Mouse (Mus musculus) limb, embryonic 13.5 days (tissue): Measurements from ENCODE around the gene Slc26a1. TPM values are rescaled to one million over a fixed set of nuclear protein-coding genes. Genes with fewer than 3 reads are reported as not detected.

Source experiments
- ATAC-seq: fragments of 200-750 bp; cut with Nextera tagmentation; 2 replicates; pipeline ENCODE4 v1.8.0; 2017; ENCODE audit warnings: low read depth, moderate number of reproducible peaks, moderate TSS enrichment; ENCODE audit not compliant: low FRiP score
- H3K27ac ChIP-seq: fragments of 300-500 bp; sonication (generic); 2 replicates; pipeline ENCODE4 v1.5.1; 2015; ENCODE audit warnings: inconsistent platforms, mild to moderate bottlenecking, moderate library complexity
- H3K27me3 ChIP-seq: fragments of 300-500 bp; sonication (generic); 2 replicates; pipeline ENCODE4 v1.6.1; 2015; ENCODE audit warnings: mild to moderate bottlenecking, inconsistent platforms
- H3K36me3 ChIP-seq: fragments of 300-500 bp; sonication (generic); 2 replicates; pipeline ENCODE4 v1.6.1; 2015; ENCODE audit warnings: inconsistent platforms, mild to moderate bottlenecking, moderate library complexity
- H3K4me1 ChIP-seq: fragments of 300-500 bp; sonication (generic); 2 replicates; pipeline ENCODE4 v1.6.1; 2015; ENCODE audit warnings: inconsistent platforms
- H3K4me2 ChIP-seq: fragments of 300-500 bp; sonication (generic); replicated peaks from 2 replicates; pipeline ENCODE4 v1.6.1; 2015; ENCODE audit warnings: inconsistent platforms, mild to moderate bottlenecking, moderate library complexity
- H3K4me3 ChIP-seq: fragments of 300-500 bp; sonication (generic); 2 replicates; pipeline ENCODE4 v1.5.1; 2015; ENCODE audit warnings: moderate library complexity, mild to moderate bottlenecking, inconsistent platforms
- H3K9ac ChIP-seq: fragments of 300-500 bp; sonication (generic); 2 replicates; pipeline ENCODE4 v1.6.1; 2015; ENCODE audit warnings: mild to moderate bottlenecking, inconsistent platforms
- H3K9me3 ChIP-seq: fragments of 300-500 bp; sonication (generic); 2 replicates; pipeline ENCODE4 v1.6.1; 2016; ENCODE audit warnings: inconsistent platforms
- WGBS: fragments of 180-500 bp; shearing (Covaris S2); methylation state at CpG from one replicate; pipeline ENCODE4 v1.1.7; 2015; 5-methylcytosine and 5-hydroxymethylcytosine counted together
- polyA plus RNA-seq: library from polyadenylated mRNA; unstranded; fragments of >200 nt; fragmentation: Nextera tagmentation; extraction: Ambion mirVana; gene quantifications from 2 replicates; pipeline ENCODE4 v1.2.1, GENCODE M21; 2015

Gene Slc26a1
- polyA plus RNA-seq, result 1.5 and 1.8 TPM in 2 replicates

DNA sequence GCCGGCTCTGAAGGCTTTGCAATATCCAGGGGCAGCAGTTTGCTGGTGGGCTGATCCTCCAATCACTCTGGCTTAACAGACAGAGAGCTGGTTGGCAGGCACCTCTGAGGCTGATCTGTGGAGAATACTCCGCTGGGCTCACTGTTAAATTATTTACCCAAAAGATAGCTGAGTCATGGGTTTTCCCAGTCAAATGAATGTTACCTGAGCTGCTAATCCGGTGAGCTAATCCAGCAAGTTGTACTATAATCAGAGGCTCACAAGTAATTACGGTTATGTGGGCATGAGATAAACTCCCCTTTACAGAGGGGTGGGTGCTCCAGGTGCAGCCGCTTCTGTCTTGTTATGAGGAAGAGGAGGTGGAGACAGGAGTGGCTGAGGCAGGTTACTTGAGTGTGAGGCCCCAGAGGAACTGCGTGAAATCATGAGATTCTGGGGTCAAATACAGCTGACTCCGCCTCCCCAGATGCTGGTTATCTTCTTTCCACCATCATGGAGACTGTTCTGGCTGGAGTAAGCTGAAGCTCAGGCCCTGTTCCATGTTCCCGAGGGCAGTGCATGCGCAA lies at the start of gene Slc26a1:
Slc26a1 (minus strand) TSS at position 319 of the 566 bp plus-strand sequence.
- no peaks in the 10 kb centered on the region for H3K9me3 ChIP-seq
- H3K27me3 ChIP-seq, result no peaks in the 10 kb centered on the region
- no peak within 1 kb of the TSS for H3K27ac ChIP-seq
- H3K36me3 ChIP-seq, result peaks cover 26% of the 10 kb centered on the region
- WGBS, result 77% methylated on average over 9 of the region's 9 CpGs
- peaks cover 24% of the 10 kb centered on the region for H3K4me1 ChIP-seq
- H3K9ac ChIP-seq, result no peak within 1 kb of the TSS
- no peak for ATAC-seq
- no peak within 1 kb of the TSS for H3K4me2 ChIP-seq
- no peak within 1 kb of the TSS for H3K4me3 ChIP-seq

- WGBS, result 66% methylated on average over 2 of the region's 2 CpGs
- no peaks in the 10 kb centered on the region for H3K27me3 ChIP-seq
- no peaks in the 10 kb centered on the region for H3K9me3 ChIP-seq
- ATAC-seq, result no peak
- H3K9ac ChIP-seq, result no peak overlapping the region
- H3K27ac ChIP-seq, result no peak overlapping the region
- no peak overlapping the region for H3K4me2 ChIP-seq
- H3K36me3 ChIP-seq, result no peaks in the 10 kb centered on the region
- H3K4me3 ChIP-seq, result no peak overlapping the region
- peaks cover 20% of the 10 kb centered on the region; the same call in 1 of the 2 replicates for H3K4me1 ChIP-seq
These were observed 48.6 kb upstream of the Slc26a1 start for GRCm38 (mm10) chr5:108724006-108724405.

- no peaks in the 10 kb centered on the region for H3K27me3 ChIP-seq
- ATAC-seq, result no peak
- H3K9me3 ChIP-seq, result no peaks in the 10 kb centered on the region
- H3K4me3 ChIP-seq, result no peak overlapping the region
- no peak overlapping the region for H3K9ac ChIP-seq
- H3K36me3 ChIP-seq, result no peaks in the 10 kb centered on the region
- no peak overlapping the region for H3K27ac ChIP-seq
- 64% methylated on average over 7 of the region's 7 CpGs for WGBS
- H3K4me1 ChIP-seq, result peaks cover 45% of the 10 kb centered on the region
- no peak overlapping the region for H3K4me2 ChIP-seq
These were observed 44.4 kb upstream of the Slc26a1 start for GRCm38 (mm10) chr5:108719761-108720160.

DNA sequence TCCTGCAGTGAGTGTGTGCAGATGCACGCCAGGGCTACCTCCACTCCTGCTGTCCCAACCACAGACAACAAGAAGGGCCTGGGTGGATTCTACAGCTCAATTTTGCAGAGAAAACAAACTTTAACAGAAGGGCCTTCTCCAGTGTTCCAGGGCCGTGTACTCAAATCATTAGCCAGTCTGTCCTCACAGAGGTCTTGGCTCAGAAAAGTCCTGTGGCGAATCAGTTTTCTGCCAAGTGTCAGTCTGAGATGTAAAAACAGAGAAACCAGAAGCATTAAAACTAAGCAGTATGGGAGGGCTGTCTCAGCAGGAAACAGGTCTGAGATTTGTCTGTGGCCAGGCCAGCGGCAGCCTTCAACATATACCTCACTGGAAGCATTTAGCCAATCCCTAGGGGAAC lies 42.7 kb upstream of the Slc26a1 start:
- H3K4me2 ChIP-seq, result no peak overlapping the region
- no peaks in the 10 kb centered on the region for H3K9me3 ChIP-seq
- H3K9ac ChIP-seq, result no peak overlapping the region
- peak overlapping the region; percentile 70; the same call in 1 of the 2 replicates for H3K27ac ChIP-seq
- H3K36me3 ChIP-seq, result no peaks in the 10 kb centered on the region
- no peak for ATAC-seq
- no peaks in the 10 kb centered on the region for H3K27me3 ChIP-seq
- H3K4me3 ChIP-seq, result no peak overlapping the region
- WGBS, result 36% methylated on average over 4 of the region's 4 CpGs
- peaks cover 48% of the 10 kb centered on the region for H3K4me1 ChIP-seq

DNA sequence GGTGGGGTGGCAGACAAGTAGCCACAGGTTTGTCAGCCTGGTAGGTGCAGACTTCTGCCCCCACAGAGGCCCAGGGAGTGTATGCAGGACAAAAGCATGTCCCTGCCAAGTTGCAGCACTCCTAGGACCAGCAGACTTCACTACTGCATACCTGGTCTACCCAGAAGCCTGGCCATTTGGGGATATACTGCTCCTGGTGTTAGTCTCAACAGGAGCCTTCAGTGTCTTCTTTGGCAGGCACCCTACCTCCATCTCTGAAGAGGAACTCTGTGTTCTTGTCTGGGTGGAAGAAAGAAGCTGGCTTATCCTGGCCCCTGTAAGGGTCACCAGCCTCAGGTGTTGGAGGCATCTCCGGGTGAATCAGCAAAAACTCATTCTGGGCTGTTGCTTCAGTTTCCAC lies 40.6 kb upstream of the Slc26a1 start:
- no peak overlapping the region for H3K27ac ChIP-seq
- H3K4me3 ChIP-seq, result no peak overlapping the region
- H3K4me2 ChIP-seq, result no peak overlapping the region
- no peaks in the 10 kb centered on the region for H3K27me3 ChIP-seq
- H3K9me3 ChIP-seq, result no peaks in the 10 kb centered on the region
- WGBS, result 100% methylated on average over 1 of the region's 1 CpGs
- ATAC-seq, result no peak
- no peaks in the 10 kb centered on the region for H3K36me3 ChIP-seq
- no peak overlapping the region for H3K9ac ChIP-seq
- peaks cover 48% of the 10 kb centered on the region for H3K4me1 ChIP-seq

DNA sequence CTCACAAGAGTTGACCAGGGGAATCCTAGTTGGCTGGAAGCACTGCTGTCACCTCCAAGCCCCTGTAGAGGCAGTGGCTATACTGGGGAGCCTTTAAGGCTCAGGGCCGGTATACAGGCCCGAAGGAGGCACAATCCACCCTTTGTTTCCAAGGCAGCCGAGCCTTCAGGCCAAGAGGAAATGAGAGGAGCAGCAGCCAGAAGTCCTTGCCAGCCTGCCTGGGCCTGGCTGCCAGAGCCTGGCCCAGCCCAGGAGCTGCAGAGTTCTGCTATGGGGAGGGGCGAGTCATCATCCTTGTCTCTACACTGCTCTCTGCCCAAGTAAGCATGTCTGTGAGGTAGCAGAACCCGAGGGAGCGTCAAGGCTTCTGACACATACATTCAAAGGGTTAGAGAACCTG lies 38.8 kb upstream of the Slc26a1 start:
- Histone ChIP-seq H3K9me3 (no peaks in the 10 kb centered on the region), H3K4me3 (no peak overlapping the region), H3K4me1 (peaks cover 44% of the 10 kb centered on the region), H3K27me3 (no peaks in the 10 kb centered on the region), H3K4me2 (no peak overlapping the region; the same call in 1 of the 2 replicates), H3K27ac (peak overlapping the region; percentile 90), H3K9ac (no peak overlapping the region), H3K36me3 (no peaks in the 10 kb centered on the region)
- 54% methylated on average over 6 of the region's 6 CpGs for WGBS
- peak; percentile 45; the same call in 1 of the 2 replicates for ATAC-seq

DNA sequence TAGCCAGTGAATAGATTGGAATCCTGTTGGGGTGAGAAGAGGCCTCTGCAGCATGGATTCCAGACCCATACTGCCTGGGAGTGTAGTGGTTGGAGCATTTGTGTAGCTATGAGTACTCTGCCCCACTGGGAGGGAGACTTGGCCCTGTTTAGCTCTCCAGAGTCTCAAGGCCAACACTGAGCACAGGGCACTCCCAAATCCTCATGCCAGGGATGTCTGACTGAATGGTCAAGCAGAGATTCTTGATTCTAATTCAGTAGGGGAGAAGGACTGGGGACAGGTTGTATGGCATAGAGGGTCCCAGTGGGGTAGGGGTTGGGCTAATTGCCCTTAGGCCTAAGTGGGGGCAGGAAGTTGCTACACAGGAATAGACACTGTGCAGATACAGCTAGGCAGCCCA lies 38.3 kb upstream of the Slc26a1 start:
- no peak for ATAC-seq
- H3K27ac ChIP-seq, result peak overlapping the region; percentile 90

GRCm38 (mm10) chr5:108713096-108713495 lies 37.7 kb upstream of the Slc26a1 start:
- Histone ChIP-seq H3K4me1 (peaks cover 33% of the 10 kb centered on the region), H3K4me2 (no peak overlapping the region), H3K4me3 (no peak overlapping the region), H3K27me3 (no peaks in the 10 kb centered on the region), H3K36me3 (peaks cover 9% of the 10 kb centered on the region; the same call in 1 of the 2 replicates), H3K9me3 (no peaks in the 10 kb centered on the region), H3K9ac (no peak overlapping the region), H3K27ac (peak overlapping the region; percentile 90)
- ATAC-seq, result no peak
- whole genome bisulfite sequencing, result 91% methylated on average over 2 of the region's 2 CpGs

More for the DNA sequence above, 38.3 kb upstream of the Slc26a1 start:
- Histone ChIP-seq H3K4me1 (peaks cover 39% of the 10 kb centered on the region), H3K4me2 (no peak overlapping the region; the same call in 1 of the 2 replicates), H3K36me3 (0 out of 2 replicates have a peak, but pooled peaks cover 3% of the 10 kb centered on the region), H3K27me3 (no peaks in the 10 kb centered on the region), H3K9ac (no peak overlapping the region), H3K4me3 (no peak overlapping the region), H3K9me3 (no peaks in the 10 kb centered on the region)

GRCm38 (mm10) chr5:108711968-108712367 lies 36.6 kb upstream of the Slc26a1 start:
- H3K36me3 ChIP-seq, result peaks cover 20% of the 10 kb centered on the region
- H3K9me3 ChIP-seq, result no peaks in the 10 kb centered on the region
- ATAC-seq, result no peak
- H3K4me1 ChIP-seq, result peaks cover 25% of the 10 kb centered on the region
- no peaks in the 10 kb centered on the region for H3K27me3 ChIP-seq
- 69% methylated on average over 6 of the region's 6 CpGs for WGBS
- no peak overlapping the region for H3K27ac ChIP-seq
- H3K4me3 ChIP-seq, result no peak overlapping the region
- no peak overlapping the region for H3K4me2 ChIP-seq
- no peak overlapping the region for H3K9ac ChIP-seq

- no peak overlapping the region for H3K9ac ChIP-seq
- no peak overlapping the region for H3K4me2 ChIP-seq
- no peaks in the 10 kb centered on the region for H3K27me3 ChIP-seq
- no peak overlapping the region; the same call in 1 of the 2 replicates for H3K27ac ChIP-seq
- 47% methylated on average over 6 of the region's 6 CpGs for WGBS
- no peak overlapping the region for H3K4me3 ChIP-seq
- no peak for ATAC-seq
- H3K4me1 ChIP-seq, result peaks cover 8% of the 10 kb centered on the region
- H3K9me3 ChIP-seq, result no peaks in the 10 kb centered on the region
- H3K36me3 ChIP-seq, result peaks cover 48% of the 10 kb centered on the region
These were observed 33.8 kb upstream of the Slc26a1 start for GRCm38 (mm10) chr5:108708981-108709731.

DNA sequence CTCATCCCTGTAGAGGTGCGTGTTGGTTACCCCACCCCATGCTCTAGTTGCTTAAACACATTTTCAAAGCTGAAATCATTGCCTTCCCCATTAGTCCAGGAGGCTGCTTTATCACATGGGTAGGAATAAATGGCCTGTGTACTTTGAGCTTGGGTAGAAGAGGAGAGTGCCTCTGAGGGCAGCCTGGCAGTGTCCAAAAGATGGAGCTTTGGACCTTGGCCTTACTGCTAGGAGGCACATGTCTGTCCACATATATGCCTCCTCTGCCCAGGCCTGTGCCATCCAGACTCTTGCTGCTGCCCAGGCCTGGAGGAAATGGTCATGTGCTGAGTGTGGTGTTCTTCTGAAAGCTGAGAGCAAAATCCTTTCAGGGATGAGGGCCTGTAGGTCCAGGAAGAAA lies 33.0 kb upstream of the Slc26a1 start:
- Histone ChIP-seq H3K27ac (no peak overlapping the region), H3K4me1 (peaks cover 6% of the 10 kb centered on the region), H3K9ac (no peak overlapping the region), H3K36me3 (peaks cover 55% of the 10 kb centered on the region), H3K27me3 (no peaks in the 10 kb centered on the region), H3K9me3 (no peaks in the 10 kb centered on the region), H3K4me3 (no peak overlapping the region), H3K4me2 (no peak overlapping the region)
- ATAC-seq, result no peak
- WGBS, result 93% methylated on average over 1 of the region's 1 CpGs

GRCm38 (mm10) chr5:108707758-108708157 lies 32.4 kb upstream of the Slc26a1 start:
- ATAC-seq, result no peak
- Histone ChIP-seq H3K36me3 (peaks cover 62% of the 10 kb centered on the region), H3K27ac (no peak overlapping the region), H3K9me3 (no peaks in the 10 kb centered on the region), H3K4me3 (no peak overlapping the region), H3K27me3 (no peaks in the 10 kb centered on the region), H3K4me2 (no peak overlapping the region), H3K4me1 (peaks cover 10% of the 10 kb centered on the region), H3K9ac (no peak overlapping the region)
- 78% methylated on average over 2 of the region's 2 CpGs for WGBS
